Mouse (Mus musculus) cerebellum, adult (tissue): Measurements from ENCODE around the gene Mylk2.

Experiments
- ATAC-seq: cut with Nextera tagmentation; 2 replicates; pipeline ENCODE4 v1.9.2; 2017; ENCODE audit warnings: mild to moderate bottlenecking, moderate library complexity, mixed read lengths; ENCODE audit not compliant: insufficient number of reproducible peaks, low FRiP score, low TSS enrichment

Mylk2 gene

GRCm38 (mm10) chr2:152911432-152911831, 280 bp downstream of the Mylk2 start:
- no peak for ATAC-seq

- ATAC-seq: no peak
Measured at GRCm38 (mm10) chr2:152913471-152913870, 2.3 kb downstream of the Mylk2 start.

- peak; percentile 71 for ATAC-seq
Measured at GRCm38 (mm10) chr2:152914310-152915120, 3.4 kb downstream of the Mylk2 start.

- ATAC-seq: no peak
Measured at GRCm38 (mm10) chr2:152915453-152915852, 4.3 kb downstream of the Mylk2 start.

GRCm38 (mm10) chr2:152916111-152916510, 5.0 kb downstream of the Mylk2 start:
- ATAC-seq: no peak

- ATAC-seq: no peak
Measured at GRCm38 (mm10) chr2:152917671-152918070, 6.5 kb downstream of the Mylk2 start.

- ATAC-seq: no peak
Measured at GRCm38 (mm10) chr2:152922376-152922775, 11.2 kb downstream of the Mylk2 start.

GRCm38 (mm10) chr2:152923621-152924020, 12.5 kb downstream of the Mylk2 start:
- ATAC-seq: peak; percentile 45; the same call in 1 of the 2 replicates

- ATAC-seq: no peak
Measured at GRCm38 (mm10) chr2:152924128-152924527, 13.0 kb downstream of the Mylk2 start.

- no peak for ATAC-seq
Measured at GRCm38 (mm10) chr2:152924543-152924942, 13.4 kb downstream of the Mylk2 start.

- ATAC-seq: no peak
Measured at GRCm38 (mm10) chr2:152925189-152925872, 14.2 kb downstream of the Mylk2 start.

GRCm38 (mm10) chr2:152926896-152927295, 15.7 kb downstream of the Mylk2 start:
- ATAC-seq: no peak

GRCm38 (mm10) chr2:152927371-152927770, 16.2 kb downstream of the Mylk2 start:
- ATAC-seq: no peak

- no peak for ATAC-seq
Measured at GRCm38 (mm10) chr2:152928219-152928987, 17.3 kb downstream of the Mylk2 start.

GRCm38 (mm10) chr2:152928988-152929370, 17.8 kb downstream of the Mylk2 start:
- no peak for ATAC-seq

- ATAC-seq: no peak
Measured at GRCm38 (mm10) chr2:152930276-152930675, 19.1 kb downstream of the Mylk2 start.

- no peak for ATAC-seq
Measured at GRCm38 (mm10) chr2:152931456-152932160, 20.5 kb downstream of the Mylk2 start.

- ATAC-seq: no peak
Measured at GRCm38 (mm10) chr2:152933048-152933447, 21.9 kb downstream of the Mylk2 start, which contains the start of gene Foxs1. Gene Foxs1, minus strand, starts transcription at chr2:152933208.

- ATAC-seq: 0 out of 2 replicates have a peak, but pooled peaks have one; percentile 40
Measured at GRCm38 (mm10) chr2:152933614-152934013, 22.5 kb downstream of the Mylk2 start.

- no peak for ATAC-seq
Measured at GRCm38 (mm10) chr2:152939846-152940245, 28.7 kb downstream of the Mylk2 start.
